9 mouse cellular contexts compared by ENCODE assay signal in the genomic region with DNA sequence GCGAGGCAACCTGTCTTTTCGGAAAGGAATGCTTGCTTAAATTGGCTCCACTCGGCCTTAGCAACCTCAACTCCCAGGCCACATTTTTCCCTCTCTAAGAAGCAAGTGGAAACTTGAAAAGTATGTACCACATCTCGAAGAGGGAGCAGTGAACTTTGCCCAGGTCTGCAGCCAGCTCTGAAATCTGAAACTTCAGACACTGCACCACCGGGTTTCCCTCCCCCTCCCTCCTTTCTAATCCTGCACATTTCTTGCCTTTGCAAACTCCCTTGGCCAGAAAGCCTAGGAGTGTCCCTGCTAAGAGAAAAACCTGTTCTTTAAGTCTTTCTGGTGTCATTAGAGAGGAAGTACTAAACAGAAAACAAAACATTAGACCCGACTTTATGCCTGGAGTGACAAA.
DNase-seq lines count a peak whose midpoint lies in the region; ATAC-seq and TF ChIP-seq lines count a peak whose summit lies in the region.
"Had no signal": no experiment of that assay in that cellular context is flagged by ENCODE, and none has a peak within 500 bp of the region (broad histone marks: within the 10 kb centered on the region; RNA-seq: fewer than 3 reads in every experiment).

No protein-coding gene starts in this region.

- intact Hi-C loops in heart, postnatal 36 days (cut with DNase I): loop anchor here (5.0 kb wide), 1 partner anchor 52 kb away; no protein-coding TSS in a partner anchor

- WGBS in heart, embryonic 10.5 days: 9% methylated on average over 6 of the region's 6 CpGs
- 18% methylated on average over 6 of the region's 6 CpGs for WGBS in kidney, adult 2 months

- no peak for TF ChIP-seq CTCF in kidney, adult 2 months (conservative IDR thresholded peaks at IDR 0.05; ENCODE audit: insufficient read depth, insufficient read length, low read depth, low read length)

- H3K4me1 ChIP-seq in heart, embryonic 10.5 days: peaks cover 27% of the 10 kb centered on the region
- H3K4me1 ChIP-seq in kidney, adult 2 months (ENCODE audit: control insufficient read depth, insufficient read depth, low read length): peaks cover 20% of the 10 kb centered on the region; the same call in 1 of the 2 replicates

- H3K4me3 ChIP-seq in heart, embryonic 10.5 days: no peak overlapping the region
- no peak overlapping the region for H3K4me3 ChIP-seq in kidney, adult 2 months (ENCODE audit: insufficient read depth, low read depth, low read length)
- H3K4me3 ChIP-seq: erythroblast, embryonic 14.5 days had no signal

- no peaks in the 10 kb centered on the region for H3K9me3 ChIP-seq in heart, embryonic 10.5 days

- no peak for ATAC-seq in monocyte, adult 5-6 weeks (replicated peaks; ENCODE audit: insufficient number of reproducible peaks, low FRiP score, low TSS enrichment, poor library complexity, severe bottlenecking)

- no peak for TF ChIP-seq POLR2A in kidney, adult 2 months (IDR thresholded peaks at IDR 0.05; ENCODE audit: low read depth, low read length)

- H3K36me3 ChIP-seq in heart, embryonic 10.5 days: no peaks in the 10 kb centered on the region
- no peaks in the 10 kb centered on the region for H3K36me3 ChIP-seq in kidney, adult 2 months (ENCODE audit: control insufficient read depth, insufficient read depth, low read length)

- no peak for DNase-seq in heart, embryonic 10.5 days (ENCODE audit: low spot score)
- DNase-seq in heart, postnatal 36 days: no peak
- DNase-seq in adipocyte (ENCODE audit: low spot score): peak; percentile 62
- peak; percentile 88 for DNase-seq in kidney, adult 2 months
- peak; percentile 18 for DNase-seq in lung, postnatal 14 days
- DNase-seq in spleen, postnatal 14 days (ENCODE audit: low spot score in 2 of 2): no peak
- no peak for DNase-seq in frontal cortex, postnatal 14 days (ENCODE audit: low spot score in 2 of 2)

- 0 out of 2 replicates have a peak overlapping the region, but pooled peaks have one; percentile 16 for H3K27ac ChIP-seq in heart, embryonic 10.5 days
- peak overlapping the region; percentile 93 for H3K27ac ChIP-seq in kidney, adult 2 months (ENCODE audit: insufficient read depth, low read depth, low read length)

- peaks cover 24% of the 10 kb centered on the region for H3K27me3 ChIP-seq in heart, embryonic 10.5 days (ENCODE audit: insufficient read depth, poor library complexity, severe bottlenecking)
- no peaks in the 10 kb centered on the region for H3K27me3 ChIP-seq in kidney, adult 2 months (replicated peaks; ENCODE audit: control insufficient read depth, insufficient read depth, low read length)

Comparison
In these comparisons a context has a peak if more than half of its experiments do, and no peak if none do; other contexts are left out.
1. DNase-seq: peak in adipocyte (single experiment), kidney, adult 2 months (single experiment) and lung, postnatal 14 days (single experiment); none in heart, embryonic 10.5 days (single experiment), heart, postnatal 36 days (0 of 2), spleen, postnatal 14 days (0 of 2) and frontal cortex, postnatal 14 days (0 of 2).